Mouse (Mus musculus) midbrain, embryonic 16.5 days (tissue): ENCODE data around the gene Gm20696. TPM values are rescaled to one million over a fixed set of nuclear protein-coding genes. Genes with fewer than 3 reads are reported as not detected.

Source experiments
- ATAC-seq: fragments of 200-750 bp; cut with Nextera tagmentation; 2 replicates; pipeline ENCODE4 v1.8.0; 2017; ENCODE audit warnings: moderate TSS enrichment
- H3K27ac ChIP-seq: fragments of 300-500 bp; sonication (generic); 2 replicates; pipeline ENCODE4 v1.5.1; 2014; ENCODE audit warnings: mild to moderate bottlenecking, low read length, mixed read lengths
- H3K27me3 ChIP-seq: fragments of 300-500 bp; sonication (generic); 2 replicates; pipeline ENCODE4 v1.6.1; 2014; ENCODE audit warnings: low read depth, low read length, mixed read lengths; ENCODE audit not compliant: control insufficient read depth, insufficient read depth
- H3K36me3 ChIP-seq: fragments of 300-500 bp; sonication (generic); 2 replicates; pipeline ENCODE4 v1.6.1; 2014; ENCODE audit warnings: mild to moderate bottlenecking, low read length, moderate library complexity, mixed read lengths; ENCODE audit not compliant: control insufficient read depth, insufficient read depth
- H3K4me1 ChIP-seq: fragments of 300-500 bp; sonication (generic); 2 replicates; pipeline ENCODE4 v1.6.1; 2014; ENCODE audit warnings: mild to moderate bottlenecking, low read length, mixed read lengths; ENCODE audit not compliant: control insufficient read depth, insufficient read depth
- H3K4me2 ChIP-seq: fragments of 300-500 bp; sonication (generic); 2 replicates; pipeline ENCODE4 v1.6.1; 2014; ENCODE audit warnings: mild to moderate bottlenecking, low read length, mixed read lengths
- H3K4me3 ChIP-seq: fragments of 300-500 bp; sonication (generic); 2 replicates; pipeline ENCODE4 v1.5.1; 2014; ENCODE audit warnings: low read depth, mild to moderate bottlenecking, low read length, moderate library complexity, mixed read lengths
- H3K9ac ChIP-seq: fragments of 300-500 bp; sonication (generic); 2 replicates; pipeline ENCODE4 v1.6.1; 2014; ENCODE audit warnings: low read depth, low read length, mixed read lengths
- H3K9me3 ChIP-seq: fragments of 300-500 bp; sonication (generic); replicated peaks from 2 replicates; pipeline ENCODE4 v1.6.1; 2014; ENCODE audit warnings: mild to moderate bottlenecking, low read length, mixed read lengths; ENCODE audit not compliant: control insufficient read depth, poor library complexity, severe bottlenecking
- WGBS: fragments of 180-500 bp; shearing (Covaris S2); extraction: QIAGEN DNeasy Blood & Tissue Kit; methylation state at CpG from one replicate; pipeline ENCODE4 v1.1.7; 2014; 5-methylcytosine and 5-hydroxymethylcytosine counted together
- polyA plus RNA-seq: library from polyadenylated mRNA; unstranded; fragments of >200 nt; fragmentation: Nextera tagmentation; extraction: Ambion mirVana; gene quantifications from 2 replicates; pipeline ENCODE4 v1.2.1, GENCODE M21; 2015

Gm20696 gene
- polyA plus RNA-seq, 1 experiment from 2014 or later: 2.4 TPM

GRCm38 (mm10) chr6:99669481-99670325 lies 3.1 kb upstream of the Gm20696 start:
- Histone ChIP-seq H3K27ac (peak overlapping the region; percentile 85), H3K9ac (no peak overlapping the region), H3K4me2 (peak overlapping the region; percentile 30), H3K9me3 (no peaks in the 10 kb centered on the region), H3K36me3 (no peaks in the 10 kb centered on the region), H3K4me3 (no peak overlapping the region), H3K4me1 (peaks cover 44% of the 10 kb centered on the region), H3K27me3 (no peaks in the 10 kb centered on the region)
- 6% methylated on average over 5 of the region's 5 CpGs for WGBS
- ATAC-seq: peak; percentile 82

DNA sequence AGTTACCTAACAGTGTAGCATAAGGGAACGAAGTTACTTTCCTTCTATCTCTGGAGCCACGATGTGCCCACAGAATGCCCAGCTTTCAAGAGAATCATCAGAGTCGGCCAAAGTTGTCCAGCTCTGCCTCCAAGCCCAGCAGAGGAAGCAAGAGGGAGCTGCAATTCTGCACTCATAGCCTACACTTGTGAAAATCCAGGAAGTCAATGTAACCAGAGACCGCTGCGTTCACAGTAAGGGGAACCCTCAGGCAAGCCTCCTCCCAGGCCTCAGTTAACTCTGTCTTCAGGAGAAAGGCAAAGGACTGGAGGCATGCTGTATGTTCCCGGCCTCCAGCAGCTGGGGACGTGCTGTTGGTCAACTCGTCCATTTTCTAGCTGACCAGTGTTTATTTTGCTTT lies 693 bp upstream of the Gm20696 start:
- Histone ChIP-seq H3K27ac (no peak overlapping the region), H3K4me3 (no peak overlapping the region; the same call in 1 of the 2 replicates), H3K9me3 (no peaks in the 10 kb centered on the region), H3K27me3 (no peaks in the 10 kb centered on the region), H3K36me3 (no peaks in the 10 kb centered on the region), H3K9ac (peak overlapping the region; percentile 87; the same call in 1 of the 2 replicates), H3K4me1 (peaks cover 40% of the 10 kb centered on the region), H3K4me2 (peak overlapping the region; percentile 93)
- no peak for ATAC-seq
- 51% methylated on average over 8 of the region's 8 CpGs for WGBS

DNA sequence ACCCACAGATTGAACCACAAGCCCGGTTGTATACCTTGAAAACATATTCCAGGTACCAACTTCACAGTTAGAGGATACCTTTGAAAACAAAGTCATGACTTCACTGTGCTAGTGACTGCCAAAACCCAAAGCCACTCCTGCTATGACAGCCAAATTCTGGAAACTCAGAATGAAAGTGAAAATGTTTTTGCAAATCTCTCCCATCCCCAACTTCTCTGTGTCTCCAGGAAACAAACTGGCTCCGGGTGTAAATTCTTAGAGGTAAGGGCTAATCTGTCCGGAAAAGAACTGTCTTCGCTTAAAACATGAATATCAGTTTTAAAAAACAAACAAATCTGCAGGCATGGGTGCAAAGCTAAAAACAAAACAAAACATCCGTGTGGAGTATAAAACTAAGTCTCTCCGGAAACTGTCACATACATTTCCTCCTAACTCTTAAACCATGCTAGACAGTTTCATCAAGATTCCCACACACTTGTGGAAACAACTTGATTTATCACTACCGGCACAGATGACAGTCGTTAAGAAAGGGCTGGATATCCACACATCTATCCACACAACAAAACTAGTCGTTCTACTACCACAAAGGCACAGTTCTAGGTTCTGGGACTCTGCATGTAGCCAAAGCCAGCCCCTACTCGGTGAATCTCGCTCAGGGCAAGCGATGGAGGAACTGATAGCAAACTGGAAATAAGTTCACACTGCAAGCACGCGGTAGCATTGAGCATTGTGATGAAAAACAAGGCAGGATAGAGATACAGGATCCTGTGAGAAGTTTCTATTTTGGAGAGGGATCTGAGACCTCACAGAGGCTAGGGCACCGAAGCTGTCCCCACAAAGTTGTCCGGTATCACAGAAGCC lies 910 bp downstream of the Gm20696 start:
- Histone ChIP-seq H3K27ac (peak overlapping the region; percentile 68), H3K4me3 (peak overlapping the region; percentile 70), H3K9ac (peak overlapping the region; percentile 87), H3K36me3 (no peaks in the 10 kb centered on the region), H3K4me2 (peak overlapping the region; percentile 93), H3K27me3 (no peaks in the 10 kb centered on the region), H3K4me1 (peaks cover 40% of the 10 kb centered on the region), H3K9me3 (no peaks in the 10 kb centered on the region)
- WGBS: 34% methylated on average over 16 of the region's 16 CpGs
- no peak for ATAC-seq

DNA sequence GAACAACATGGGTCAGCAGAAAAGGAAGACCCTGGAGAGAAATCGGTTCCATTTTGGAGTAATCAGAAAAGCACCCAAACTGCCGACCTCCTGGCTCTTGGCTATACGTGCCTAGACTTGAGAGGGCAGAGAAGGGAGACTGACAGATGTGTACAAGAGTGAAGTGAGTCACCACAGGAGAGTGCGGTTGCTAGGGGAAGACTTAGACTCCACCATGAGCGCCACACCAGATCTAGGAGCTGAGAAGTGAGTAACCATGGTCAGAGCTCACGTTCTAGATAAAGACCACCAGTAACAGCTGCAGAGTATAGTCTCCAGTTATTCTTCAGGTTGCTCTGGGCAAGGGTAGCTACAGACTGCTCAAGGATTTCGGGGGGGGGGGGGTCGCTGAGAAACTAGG lies 3.4 kb downstream of the Gm20696 start:
- Histone ChIP-seq H3K4me2 (no peak overlapping the region), H3K4me1 (peaks cover 20% of the 10 kb centered on the region), H3K36me3 (no peaks in the 10 kb centered on the region), H3K9me3 (no peaks in the 10 kb centered on the region), H3K9ac (no peak overlapping the region), H3K27me3 (no peaks in the 10 kb centered on the region), H3K27ac (no peak overlapping the region), H3K4me3 (no peak overlapping the region)
- 79% methylated on average over 8 of the region's 8 CpGs for WGBS
- no peak for ATAC-seq

- Histone ChIP-seq H3K4me2 (no peak overlapping the region), H3K4me3 (no peak overlapping the region), H3K9me3 (no peaks in the 10 kb centered on the region), H3K9ac (no peak overlapping the region), H3K27me3 (no peaks in the 10 kb centered on the region), H3K4me1 (peaks cover 6% of the 10 kb centered on the region), H3K27ac (no peak overlapping the region), H3K36me3 (no peaks in the 10 kb centered on the region)
- WGBS: 31% methylated on average over 3 of the region's 3 CpGs
- no peak for ATAC-seq
Measured at GRCm38 (mm10) chr6:99660443-99660842, 6.2 kb downstream of the Gm20696 start.

GRCm38 (mm10) chr6:99658586-99658985 lies 8.0 kb downstream of the Gm20696 start:
- Histone ChIP-seq H3K4me2 (no peak overlapping the region), H3K36me3 (no peaks in the 10 kb centered on the region), H3K9me3 (no peaks in the 10 kb centered on the region), H3K4me1 (peaks cover 6% of the 10 kb centered on the region), H3K9ac (no peak overlapping the region), H3K27me3 (no peaks in the 10 kb centered on the region), H3K27ac (no peak overlapping the region), H3K4me3 (no peak overlapping the region)
- ATAC-seq: no peak
- WGBS: 87% methylated on average over 10 of the region's 10 CpGs

GRCm38 (mm10) chr6:99656088-99656487 lies 10.5 kb downstream of the Gm20696 start:
- H3K4me3 ChIP-seq: no peak overlapping the region
- ATAC-seq: no peak
- H3K4me2 ChIP-seq: no peak overlapping the region
- no peaks in the 10 kb centered on the region for H3K36me3 ChIP-seq
- peaks cover 8% of the 10 kb centered on the region for H3K4me1 ChIP-seq
- no peak overlapping the region for H3K9ac ChIP-seq
- no peak overlapping the region for H3K27ac ChIP-seq
- 91% methylated on average over 2 of the region's 2 CpGs for WGBS
- no peaks in the 10 kb centered on the region for H3K27me3 ChIP-seq
- no peaks in the 10 kb centered on the region for H3K9me3 ChIP-seq

DNA sequence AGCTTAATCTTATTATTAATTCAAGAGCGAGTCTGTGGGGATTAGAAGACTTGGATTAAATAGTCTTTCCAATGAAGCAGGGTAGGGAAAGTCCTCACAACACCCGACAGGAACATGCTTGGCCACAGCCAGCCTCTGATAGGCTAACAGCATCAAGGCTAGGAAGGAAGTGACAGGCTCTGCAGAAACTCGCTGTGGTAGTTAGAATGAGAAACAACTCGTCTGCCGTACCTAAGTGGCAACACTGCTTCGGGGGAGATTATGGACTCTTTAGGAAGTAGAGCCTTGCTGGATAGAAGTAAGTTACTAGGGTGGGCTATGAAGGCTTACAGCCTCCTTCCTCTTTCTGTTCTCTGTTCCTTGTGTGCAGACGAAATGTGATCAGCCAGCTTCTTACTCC lies 11.1 kb downstream of the Gm20696 start:
- Histone ChIP-seq H3K27ac (no peak overlapping the region), H3K36me3 (no peaks in the 10 kb centered on the region), H3K9ac (no peak overlapping the region), H3K4me3 (no peak overlapping the region), H3K4me2 (no peak overlapping the region), H3K4me1 (peaks cover 3% of the 10 kb centered on the region), H3K9me3 (no peaks in the 10 kb centered on the region), H3K27me3 (no peaks in the 10 kb centered on the region)
- WGBS: 44% methylated on average over 7 of the region's 7 CpGs
- no peak for ATAC-seq

DNA sequence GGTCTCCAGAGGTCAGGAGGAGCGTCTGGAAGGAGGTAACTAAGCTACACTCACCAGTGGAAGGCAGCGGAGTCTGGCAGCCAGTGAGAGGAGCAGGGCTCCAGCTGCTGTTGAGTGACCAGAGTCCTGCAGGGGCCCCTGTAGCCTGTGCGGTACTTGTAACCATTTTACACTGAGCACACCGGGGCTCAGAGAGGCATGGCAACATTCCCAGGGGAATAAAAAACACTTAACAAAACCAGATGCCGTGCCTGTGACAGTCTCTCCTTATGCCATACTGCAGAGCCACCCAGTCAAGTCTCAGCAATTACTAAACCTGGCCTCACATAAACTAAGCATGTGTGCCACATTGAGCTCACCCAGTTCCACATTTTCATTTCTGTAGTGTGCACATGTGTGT lies 12.3 kb downstream of the Gm20696 start:
- Histone ChIP-seq H3K27ac (no peak overlapping the region), H3K4me2 (no peak overlapping the region), H3K27me3 (no peaks in the 10 kb centered on the region), H3K4me3 (no peak overlapping the region), H3K4me1 (0 out of 2 replicates have a peak, but pooled peaks cover 2% of the 10 kb centered on the region), H3K9me3 (no peaks in the 10 kb centered on the region), H3K9ac (no peak overlapping the region), H3K36me3 (no peaks in the 10 kb centered on the region)
- 46% methylated on average over 5 of the region's 5 CpGs for WGBS
- no peak for ATAC-seq
